Mouse (Mus musculus): ENCODE data around the gene Rbm28.
A peak's percentile ranks its signal among the peaks of the same experiment; 100 is the strongest.
"Not testable (repeated sequence)": the region's sequence is repeated elsewhere in the genome, so short reads cannot be mapped to it uniquely, and the experiment has no call there.

The Rbm28 gene

DNA sequence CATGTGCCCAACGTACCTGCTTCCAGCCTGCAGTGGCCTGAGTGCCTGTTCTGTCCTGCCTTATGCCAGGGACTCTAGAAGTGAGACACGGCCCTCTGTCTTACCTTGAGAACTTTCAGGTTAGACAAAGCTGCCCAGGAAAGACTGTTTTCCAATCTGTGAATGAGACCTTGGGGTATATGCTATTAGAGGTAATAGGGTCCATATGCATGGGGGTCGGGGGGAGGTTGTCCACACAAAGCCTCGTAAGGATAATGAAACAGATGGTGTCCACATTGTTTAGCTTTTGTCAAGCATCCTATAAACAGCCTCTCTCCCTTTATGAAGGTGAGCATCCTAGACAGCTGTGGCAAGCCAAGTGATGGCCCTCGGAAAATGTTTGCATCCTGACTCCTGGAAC lies 30.3 kb upstream of the Rbm28 start:
- DNase-seq (ENCODE audit: extremely low spot score, low read depth, low spot score): no peak

DNA sequence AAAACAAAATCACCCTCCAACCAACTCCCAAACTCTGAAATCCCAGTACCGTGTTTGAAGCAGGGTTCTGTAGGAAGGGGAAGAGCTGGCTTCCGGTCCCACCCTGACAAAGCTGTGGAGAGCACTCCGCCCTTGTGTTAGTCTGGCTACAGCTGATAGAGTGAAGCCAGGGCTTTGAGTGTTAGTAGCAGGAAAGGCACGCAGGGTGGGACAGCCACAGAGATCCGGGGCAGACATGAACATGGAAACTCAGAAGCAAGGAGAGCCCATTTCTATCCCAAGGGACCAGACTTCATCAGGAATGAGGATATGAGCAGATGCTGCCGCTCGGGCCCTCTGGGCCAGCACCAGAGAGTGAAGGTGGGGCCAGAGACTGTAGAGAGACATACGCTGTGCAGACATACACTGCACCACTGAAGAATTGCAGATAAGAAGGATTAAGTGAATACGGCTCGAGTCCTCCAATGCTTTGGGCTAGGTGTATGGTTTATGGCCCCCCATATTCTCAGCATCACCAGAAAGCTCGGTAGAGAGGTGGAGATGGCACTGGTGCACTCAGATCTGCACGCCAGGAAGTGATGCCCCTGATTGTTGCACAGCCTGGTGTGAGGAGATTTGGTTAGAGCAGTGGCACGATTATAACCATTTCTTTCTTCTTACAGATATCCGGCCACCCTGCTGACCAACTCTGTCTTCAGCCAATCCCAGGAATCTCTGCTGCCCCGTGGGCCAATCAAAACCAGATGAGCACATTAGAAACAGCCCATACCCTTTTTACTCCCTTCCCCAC lies 29.4 kb upstream of the Rbm28 start:
- no peak for DNase-seq (ENCODE audit: extremely low spot score, low read depth, low spot score)

DNA sequence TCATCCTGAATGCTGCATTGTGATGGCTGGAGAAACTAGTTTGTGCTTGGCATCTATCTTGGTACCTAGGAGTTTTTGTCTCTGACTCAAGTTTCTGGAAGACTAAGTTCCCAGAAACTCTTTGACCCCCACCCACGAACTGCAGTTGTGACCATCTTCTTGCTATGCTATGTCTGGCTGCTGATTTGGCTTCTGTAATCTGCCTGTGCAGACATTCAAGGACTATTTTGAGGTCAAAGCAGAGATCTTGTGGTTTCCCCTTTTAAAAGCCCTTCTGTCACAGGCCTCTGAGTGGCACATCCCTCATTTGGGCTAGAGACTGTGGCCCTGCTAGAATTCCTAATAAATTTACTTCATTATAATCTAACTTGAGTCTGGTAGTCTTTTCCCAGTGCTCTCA lies 23.1 kb upstream of the Rbm28 start:
- no peak for DNase-seq (ENCODE audit: extremely low spot score, low read depth, low spot score)

DNA sequence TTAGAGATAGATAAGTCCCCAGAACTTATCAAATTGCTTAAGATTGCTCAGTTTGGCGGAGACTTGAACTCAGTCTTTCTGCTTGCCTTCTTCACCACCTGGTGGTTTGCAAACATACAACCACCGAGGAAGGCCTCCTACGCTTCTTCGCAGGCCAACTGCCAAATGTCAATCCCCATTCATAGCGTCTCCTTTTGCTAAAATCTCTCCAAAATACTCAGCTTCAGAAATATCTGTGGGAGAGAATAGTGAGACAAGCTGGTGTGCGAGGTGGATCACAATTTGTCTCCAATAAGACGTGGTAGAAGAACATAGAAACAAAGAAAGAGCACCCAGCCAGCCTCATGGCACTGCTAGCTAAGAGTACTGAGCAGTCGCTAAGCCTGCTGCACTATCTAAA lies 15.0 kb upstream of the Rbm28 start:
- no peak for DNase-seq (ENCODE audit: extremely low spot score, low read depth, low spot score)

DNA sequence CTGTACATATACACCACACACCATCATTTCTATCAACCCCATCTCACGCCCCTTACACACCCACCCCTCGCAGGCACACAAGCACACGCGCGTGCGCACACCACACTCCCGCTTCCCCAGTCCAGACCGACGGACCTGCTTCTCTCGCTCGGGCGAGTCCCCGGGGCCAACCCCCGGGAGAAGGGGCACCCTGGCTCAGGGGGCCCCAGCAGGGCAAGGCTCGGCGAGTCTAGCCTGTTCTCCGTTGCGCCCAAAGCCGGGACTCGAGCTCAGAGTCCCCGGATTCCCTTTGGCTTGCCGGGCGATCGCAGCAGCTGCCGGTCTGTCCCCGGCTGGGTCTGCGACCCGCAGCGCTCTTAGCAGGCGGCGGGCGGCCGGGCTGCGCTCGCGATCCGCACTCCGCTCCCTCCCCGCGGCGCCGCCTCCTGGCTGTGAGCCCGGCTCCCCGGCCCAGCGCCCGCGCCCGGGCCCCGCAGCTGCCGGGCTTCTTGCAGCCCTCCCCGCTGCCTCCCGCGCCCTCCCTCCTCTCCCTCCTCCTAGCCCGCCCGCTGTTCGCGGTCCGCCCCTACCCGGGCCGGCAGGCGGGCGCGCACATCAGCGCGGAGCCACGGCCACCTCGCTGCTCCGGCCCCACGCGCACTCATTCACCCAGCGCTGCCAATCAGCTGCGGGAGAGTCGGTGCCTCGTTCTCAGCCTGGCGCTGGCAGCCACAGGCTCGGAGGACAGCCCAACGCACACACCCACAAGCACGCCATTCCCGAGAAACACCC lies 14.3 kb upstream of the Rbm28 start, which contains the start of gene Prrt4:
TSS of gene Prrt4 (minus strand) at position 697 of the 771 bp plus-strand sequence.
- DNase-seq (ENCODE audit: extremely low spot score, low read depth, low spot score): no peak

DNA sequence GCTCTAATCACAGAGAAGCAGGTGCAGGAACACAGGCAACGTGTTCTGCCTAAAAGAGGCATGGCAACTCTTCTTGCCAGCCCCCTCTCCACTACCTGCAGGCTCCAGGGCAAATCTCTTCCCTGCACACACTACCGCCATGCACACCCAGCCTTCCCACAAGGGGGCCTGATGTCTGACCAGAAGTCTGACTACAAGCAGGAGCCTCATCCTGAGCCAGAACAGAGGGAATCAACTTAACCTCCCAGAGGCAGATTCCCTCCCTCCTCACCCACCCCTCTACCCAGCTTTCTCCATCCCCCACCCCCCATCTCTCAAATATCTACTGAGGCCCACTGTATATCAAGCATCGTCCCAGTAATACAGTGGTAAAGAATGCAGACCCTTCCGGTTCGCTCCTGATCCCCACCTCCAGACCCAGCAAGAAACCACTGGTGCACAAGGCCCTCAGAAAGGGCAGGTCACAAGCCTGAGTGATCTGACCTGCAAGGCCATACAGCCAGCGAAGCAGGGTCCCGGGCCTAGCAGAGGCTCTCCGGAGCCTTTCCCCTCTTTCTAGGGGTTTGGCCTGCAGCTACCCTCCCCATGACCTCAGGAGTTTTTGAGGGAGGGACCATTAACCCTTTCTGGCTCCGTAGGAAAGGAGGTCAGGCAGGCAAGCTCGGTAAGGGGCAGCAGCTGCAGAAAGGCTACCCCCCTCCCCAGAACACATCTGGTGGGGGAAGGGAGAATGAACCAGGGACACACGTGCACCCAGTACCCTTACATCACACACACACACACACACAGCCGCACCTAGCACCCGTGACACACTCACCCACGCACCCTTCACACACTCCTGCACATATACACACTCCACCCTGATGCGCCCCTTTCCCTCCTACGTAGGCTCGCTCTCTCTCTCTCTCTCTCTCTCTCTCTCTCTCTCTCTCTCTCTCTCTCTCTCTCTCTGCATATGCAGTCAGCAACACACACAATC lies 13.4 kb upstream of the Rbm28 start:
- no peak for DNase-seq (ENCODE audit: extremely low spot score, low read depth, low spot score)

DNA sequence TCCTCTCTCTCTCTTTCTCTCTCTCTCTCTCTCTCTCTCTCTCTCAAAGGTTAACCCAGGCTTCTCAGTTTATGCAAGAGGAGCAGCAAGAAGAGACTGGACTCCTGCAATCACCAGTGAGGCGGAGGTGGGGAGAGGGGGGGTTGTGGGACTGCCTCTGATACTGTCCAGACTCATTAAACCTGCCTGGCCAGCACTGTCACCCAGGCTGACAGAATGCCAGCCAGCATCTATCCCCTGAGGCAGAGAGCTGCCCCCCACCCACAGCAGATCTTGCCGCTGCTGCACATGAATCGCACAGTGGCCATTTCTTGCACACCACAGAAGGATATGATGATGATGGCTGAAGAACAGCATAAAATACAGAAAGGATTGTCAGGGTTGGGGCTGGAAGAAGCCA lies 10.3 kb upstream of the Rbm28 start:
- no peak for DNase-seq (ENCODE audit: extremely low spot score, low read depth, low spot score)

DNA sequence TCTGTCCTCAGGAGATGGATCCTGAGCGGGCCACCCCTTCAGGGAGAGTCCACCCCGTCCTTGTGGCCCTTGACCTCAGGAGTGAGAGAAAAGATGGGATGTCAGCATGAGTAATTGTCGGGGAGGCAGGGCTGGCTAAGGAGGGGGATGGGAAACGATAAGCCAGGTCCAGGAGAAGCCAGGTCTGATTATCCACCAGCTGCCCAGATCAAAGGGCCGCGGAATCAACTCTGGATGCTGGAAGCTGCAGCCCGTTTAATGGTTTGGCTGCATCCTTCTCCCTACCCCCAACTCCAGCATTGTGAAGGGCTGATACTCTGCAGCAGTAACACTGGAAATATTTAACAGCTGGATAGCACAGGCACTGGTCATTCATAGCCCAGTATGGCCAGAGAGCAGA lies 9.6 kb upstream of the Rbm28 start:
- DNase-seq (ENCODE audit: extremely low spot score, low read depth, low spot score): no peak

DNA sequence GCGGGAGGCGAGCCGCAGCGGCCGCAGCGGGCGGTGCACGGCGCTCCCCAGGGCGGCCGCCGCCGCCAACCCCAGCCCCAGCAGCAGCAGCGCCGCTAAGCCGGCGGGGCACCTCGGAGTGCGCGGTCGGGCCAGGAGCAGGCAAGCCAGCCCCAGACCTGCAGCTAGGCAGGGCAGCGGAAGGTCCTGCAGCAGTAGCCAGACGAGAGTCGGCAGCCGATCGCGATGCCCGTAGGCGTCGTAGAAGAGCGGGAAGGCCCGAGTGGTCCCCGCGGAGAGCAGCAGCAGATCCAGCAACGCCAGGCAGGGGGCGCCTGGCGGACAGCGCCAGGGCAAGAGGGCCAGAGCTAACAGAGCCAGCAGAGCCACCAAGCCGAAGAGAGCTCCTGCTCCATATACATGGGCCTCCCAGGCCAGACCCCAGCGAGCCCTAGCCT lies 6.2 kb upstream of the Rbm28 start:
- peak; percentile 68 for DNase-seq (ENCODE audit: extremely low spot score, low read depth, low spot score)

DNA sequence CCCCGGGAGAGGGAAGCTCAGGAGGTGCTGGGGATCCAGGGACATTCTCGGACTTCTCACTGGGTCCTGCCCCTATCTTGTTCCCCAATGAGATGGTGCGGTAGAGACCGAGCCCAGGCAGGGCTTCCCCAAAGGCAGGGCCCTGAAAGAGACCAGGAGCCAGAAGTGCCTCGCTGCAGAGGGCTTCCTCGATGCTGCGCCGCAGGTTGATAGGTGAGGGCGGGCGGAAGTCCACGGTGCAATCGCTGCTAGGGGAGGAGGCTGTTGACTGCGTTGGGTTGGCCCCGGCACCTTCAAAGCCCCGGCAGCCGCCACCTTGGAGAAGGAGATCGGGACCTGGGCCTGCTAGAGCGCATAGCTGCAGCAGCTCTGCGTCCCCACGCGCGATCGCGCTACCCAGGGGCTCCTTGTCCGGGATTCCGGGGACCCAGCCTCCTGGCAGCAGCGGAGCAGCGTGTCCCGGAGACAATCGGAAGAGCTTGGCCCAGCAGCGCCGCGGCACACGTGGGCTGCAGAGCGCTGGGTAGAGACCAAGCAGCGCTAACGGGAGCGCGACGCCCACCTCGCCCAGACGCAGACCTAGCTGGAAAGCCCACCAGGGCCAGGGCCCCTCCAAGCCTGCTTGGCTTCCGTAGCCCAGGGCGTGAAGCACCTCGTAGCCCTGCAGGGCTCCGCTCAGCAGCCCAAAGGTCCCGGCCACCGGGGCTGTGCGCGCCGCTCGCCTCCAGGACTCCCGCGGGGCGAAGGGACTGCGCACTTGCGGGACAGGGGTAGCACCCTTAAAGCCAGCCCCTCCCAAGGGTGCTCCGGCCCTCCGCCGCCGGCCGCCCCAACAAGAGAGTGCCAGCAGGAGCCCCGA lies 5.5 kb upstream of the Rbm28 start:
- DNase-seq (ENCODE audit: extremely low spot score, low read depth, low spot score): no peak

DNA sequence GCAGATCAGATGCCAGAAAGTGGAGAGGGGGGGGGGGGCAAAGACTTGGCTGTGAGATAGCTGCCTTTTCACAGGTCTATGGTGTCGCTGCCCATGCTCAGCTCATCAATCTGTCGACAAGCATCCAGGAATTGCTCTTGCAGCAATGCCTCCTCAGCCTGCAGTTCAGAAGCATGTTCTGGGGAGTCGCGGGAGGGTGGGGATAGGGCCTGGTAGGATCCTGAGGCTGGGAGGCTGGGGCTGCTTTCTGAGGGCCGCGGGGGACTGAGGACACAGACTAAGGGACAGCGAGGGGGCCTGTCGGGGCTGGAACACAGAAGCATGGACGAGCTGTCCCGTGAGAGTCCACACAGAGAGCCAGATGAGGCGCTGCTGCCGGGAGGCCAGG lies 4.9 kb upstream of the Rbm28 start:
- DNase-seq (ENCODE audit: extremely low spot score, low read depth, low spot score): no peak

DNA sequence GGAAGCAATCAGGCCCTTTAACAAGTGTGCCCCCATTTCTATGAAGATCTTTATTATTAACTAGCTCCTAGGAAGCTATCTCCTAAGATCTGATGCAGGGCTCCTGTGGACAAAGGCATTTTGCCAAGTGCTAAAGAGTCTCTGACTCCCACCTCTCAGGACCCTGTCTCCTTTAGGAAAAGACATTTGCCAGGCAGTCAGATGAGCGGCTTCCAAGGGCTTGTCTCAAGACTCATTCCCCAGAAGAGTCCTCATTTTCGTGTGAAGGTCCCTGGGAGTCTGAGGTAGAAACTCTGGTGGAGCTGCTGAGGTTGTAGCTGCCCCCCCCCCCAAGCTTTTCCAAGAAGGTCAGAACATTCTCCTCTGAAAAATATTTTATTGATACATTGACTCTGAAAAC lies 4.1 kb upstream of the Rbm28 start:
- no peak for DNase-seq (ENCODE audit: extremely low spot score, low read depth, low spot score)

DNA sequence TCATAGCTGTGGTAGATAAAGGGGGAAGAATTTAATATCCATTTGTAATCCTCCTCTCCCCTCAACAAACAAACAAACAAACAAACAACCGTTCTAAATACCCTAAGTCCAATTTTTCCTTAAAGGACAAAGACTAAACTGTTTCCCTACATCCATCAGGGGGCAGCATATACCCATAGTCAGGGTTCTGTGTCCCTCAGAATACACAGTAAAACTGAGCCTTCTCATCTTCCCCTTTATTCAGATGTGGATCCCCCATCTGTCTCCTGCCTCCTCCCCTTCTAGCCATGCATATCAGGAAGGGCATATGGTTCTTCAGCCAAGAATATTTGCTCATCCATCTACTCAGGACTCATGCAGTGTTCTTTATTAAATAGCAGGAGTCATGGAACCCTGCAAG lies 1.4 kb upstream of the Rbm28 start:
- DNase-seq (ENCODE audit: extremely low spot score, low read depth, low spot score): no peak

DNA sequence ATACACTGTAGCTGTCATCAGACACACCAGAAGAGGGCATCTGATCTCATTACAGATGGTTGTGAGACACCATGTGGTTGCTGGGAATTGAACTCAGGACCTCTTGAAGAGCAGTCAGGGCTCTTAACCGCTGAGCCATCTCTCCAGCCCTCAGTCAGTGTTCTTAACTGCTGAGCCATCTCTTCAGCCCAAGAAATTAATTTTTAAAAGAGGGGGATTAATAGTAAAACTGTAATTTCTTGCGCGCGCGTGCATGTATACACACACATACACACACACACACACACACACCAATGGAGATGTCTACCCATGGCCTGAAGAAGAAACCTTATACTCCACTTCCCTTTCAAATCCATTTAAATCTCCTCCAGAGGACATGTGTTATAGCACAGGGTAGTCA lies 3.5 kb downstream of the Rbm28 start:
- DNase-seq (ENCODE audit: extremely low spot score, low read depth, low spot score): not testable (repeated sequence)

DNA sequence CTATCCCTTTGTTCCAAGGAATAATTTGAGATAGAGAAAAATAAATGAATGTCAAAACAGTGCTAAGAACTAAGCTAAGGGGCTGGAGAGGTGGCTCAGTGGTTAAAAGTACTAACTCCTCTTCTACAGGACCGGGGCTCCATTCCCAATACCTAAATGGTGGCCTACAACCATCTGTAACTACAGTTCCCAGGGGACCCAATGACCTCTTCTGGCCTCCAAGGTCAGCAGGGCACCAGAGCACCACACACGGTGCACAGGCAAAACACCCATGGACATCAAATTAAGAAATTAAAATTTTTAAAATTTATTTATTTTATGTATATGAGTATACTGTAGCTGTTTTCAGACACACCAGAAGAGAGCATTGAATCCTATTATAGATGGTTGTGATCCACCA lies 4.0 kb downstream of the Rbm28 start:
- DNase-seq (ENCODE audit: extremely low spot score, low read depth, low spot score): no peak

DNA sequence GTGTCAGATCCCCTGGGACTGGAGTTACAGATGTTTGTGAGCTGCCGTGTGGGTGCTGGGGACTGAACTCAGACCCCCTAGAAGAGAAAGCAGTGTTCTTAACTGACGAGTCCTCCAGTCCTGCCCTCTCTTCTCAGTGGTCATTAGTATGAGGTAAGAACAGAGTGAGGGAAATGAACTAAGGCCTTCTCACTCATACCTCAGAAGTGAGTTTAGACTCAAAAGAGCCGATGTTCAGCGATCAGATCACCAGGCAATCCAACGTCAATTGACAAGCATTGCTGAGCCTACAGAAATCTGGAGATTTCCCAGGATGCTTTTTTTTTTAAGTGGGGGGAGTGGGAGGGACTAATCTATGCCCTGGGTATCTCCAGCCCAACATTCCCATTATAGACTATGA lies 8.5 kb downstream of the Rbm28 start:
- DNase-seq (ENCODE audit: extremely low spot score, low read depth, low spot score): no peak

DNA sequence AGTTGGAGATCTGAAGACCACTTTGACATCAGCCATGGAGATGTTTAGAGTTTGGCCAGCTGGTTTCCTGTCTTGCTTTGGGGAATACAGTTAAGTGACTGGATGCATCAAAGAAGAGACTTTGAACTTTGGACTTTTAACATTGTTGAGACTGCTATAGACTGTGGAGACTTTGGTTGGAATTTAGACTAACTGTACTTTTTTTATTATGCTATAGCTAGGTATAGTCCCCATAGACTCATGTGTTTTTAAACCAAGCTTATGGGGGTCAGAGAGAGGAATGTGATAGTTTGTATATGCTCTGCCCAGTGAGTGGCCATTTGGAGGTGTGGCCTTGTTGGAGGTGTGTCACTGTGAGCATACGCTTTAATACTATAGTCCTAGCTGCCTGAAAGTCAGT lies 14.8 kb downstream of the Rbm28 start:
- no peak for DNase-seq (ENCODE audit: extremely low spot score, low read depth, low spot score)

DNA sequence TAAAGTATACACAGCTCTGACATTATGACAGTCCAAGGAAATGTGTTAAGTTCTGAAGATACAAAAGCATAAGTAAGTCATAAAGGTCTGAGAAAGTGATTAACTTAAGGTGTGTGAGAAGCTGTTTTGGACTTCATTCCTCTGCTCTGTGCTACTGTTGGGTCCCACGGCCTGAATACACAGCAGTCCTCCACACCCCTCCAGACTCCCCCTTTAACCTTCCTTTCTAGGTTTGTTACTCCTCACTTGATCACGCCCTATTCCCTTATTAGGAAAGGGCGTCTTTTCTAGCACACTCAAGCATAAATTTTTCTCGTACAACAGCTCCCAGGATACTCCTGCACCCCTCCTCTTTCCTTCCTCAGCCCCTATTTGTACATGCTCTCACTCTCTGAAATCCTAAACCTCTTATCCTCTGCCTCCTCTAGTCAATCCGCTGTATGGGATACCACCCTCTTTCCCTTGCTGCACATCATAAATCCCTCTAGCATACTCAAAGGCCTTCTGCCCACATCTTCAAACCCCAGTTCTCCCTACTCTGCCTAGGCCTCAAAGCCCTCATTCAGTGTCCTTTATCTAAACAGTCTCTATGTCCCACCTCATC lies 17.3 kb downstream of the Rbm28 start:
- DNase-seq (ENCODE audit: extremely low spot score, low read depth, low spot score): no peak

DNA sequence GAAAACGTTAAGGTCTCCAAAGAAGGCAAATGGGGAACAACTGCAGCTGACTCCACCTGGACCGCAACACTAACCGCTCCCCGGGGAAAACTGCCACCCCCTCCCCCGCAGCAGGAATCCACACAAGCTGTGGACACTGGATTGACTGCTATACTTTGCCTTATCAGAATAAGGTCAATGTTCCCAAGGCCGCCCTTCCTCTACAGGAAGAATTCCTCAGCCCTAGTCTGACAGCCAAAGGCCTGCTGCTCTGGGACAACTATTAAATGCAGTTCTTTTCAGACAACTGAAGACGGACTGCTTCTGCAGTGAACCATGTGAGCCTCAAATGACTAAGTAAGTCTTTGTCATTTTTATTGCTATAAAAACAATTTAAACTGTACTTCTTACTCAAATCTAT lies 18.2 kb downstream of the Rbm28 start:
- no peak for DNase-seq (ENCODE audit: extremely low spot score, low read depth, low spot score)

Data from hindlimb bud, embryonic 11.5 days (tissue).